Mouse (Mus musculus): ENCODE measurements around the gene Sh3rf1. TPM values are rescaled to one million over a fixed set of nuclear protein-coding genes. Genes with fewer than 3 reads are reported as not detected.

Gene Sh3rf1
- total RNA-seq (2023), result 3.5 TPM

GRCm38 (mm10) chr8:61223729-61224379 lies at the start of gene Sh3rf1:
Gene Sh3rf1 (plus strand): TSS chr8:61223872.

Other genes starting within 250 kb of the Sh3rf1 start
- gene Clcn3, start 240.6 kb upstream of the Sh3rf1 start, total RNA-seq (2023), result 39.5 TPM
- 14.5 TPM for gene Nek1, start 230.7 kb upstream of the Sh3rf1 start, total RNA-seq (2023)

All from CD4-positive naive resting alpha-beta T cell, adult 57 days (primary cell).